Mouse (Mus musculus) liver, embryonic 11.5 days (tissue): ENCODE measurements around the gene Nr4a1. TPM values are rescaled to one million over a fixed set of nuclear protein-coding genes. Genes with fewer than 3 reads are reported as not detected.

Source experiments
- ATAC-seq: fragments of 200-750 bp; cut with Nextera tagmentation; replicated peaks from 2 replicates; pipeline ENCODE4 v1.8.0; 2017; ENCODE audit warnings: moderate number of reproducible peaks, mild to moderate bottlenecking, moderate TSS enrichment, moderate library complexity; ENCODE audit not compliant: low FRiP score
- DNase-seq: peaks from one replicate; pipeline ENCODE4 v3.0.0-alpha.2; 2017; ENCODE audit warnings: low spot score
- H3K27ac ChIP-seq: fragments of 300-500 bp; sonication (generic); 2 replicates; pipeline ENCODE4 v1.5.1; 2014; ENCODE audit warnings: mild to moderate bottlenecking, low read depth, low read length, control low read depth
- H3K27me3 ChIP-seq: fragments of 300-500 bp; sonication (generic); replicated peaks from 2 replicates; pipeline ENCODE4 v1.6.1; 2014; ENCODE audit warnings: low read length, mixed read lengths; ENCODE audit not compliant: control insufficient read depth, insufficient read depth
- H3K36me3 ChIP-seq: fragments of 300-500 bp; sonication (generic); 2 replicates; pipeline ENCODE4 v1.6.1; 2014; ENCODE audit warnings: mild to moderate bottlenecking, low read length, moderate library complexity, mixed read lengths; ENCODE audit not compliant: control insufficient read depth, insufficient read depth
- H3K4me1 ChIP-seq: fragments of 300-500 bp; sonication (generic); replicated peaks from 2 replicates; pipeline ENCODE4 v1.6.1; 2014; ENCODE audit warnings: low read length, mixed read lengths; ENCODE audit not compliant: control insufficient read depth, insufficient read depth
- H3K4me2 ChIP-seq: fragments of 300-500 bp; sonication (generic); 2 replicates; pipeline ENCODE4 v1.6.1; 2014; ENCODE audit warnings: mild to moderate bottlenecking, control low read depth, moderate library complexity
- H3K4me3 ChIP-seq: fragments of 300-500 bp; sonication (generic); 2 replicates; pipeline ENCODE4 v1.5.1; 2014; ENCODE audit warnings: low read depth, low read length, control low read depth
- H3K9ac ChIP-seq: fragments of 300-500 bp; sonication (generic); 2 replicates; pipeline ENCODE4 v1.6.1; 2014; ENCODE audit warnings: low read depth, low read length, control low read depth
- H3K9me3 ChIP-seq: fragments of 300-500 bp; sonication (generic); 2 replicates; pipeline ENCODE4 v1.6.1; 2016; ENCODE audit warnings: low read length, inconsistent platforms, mixed read lengths; ENCODE audit not compliant: control insufficient read depth
- WGBS: fragments of 180-500 bp; shearing (Covaris S2); extraction: QIAGEN DNeasy Blood & Tissue Kit; methylation state at CpG from one replicate; pipeline ENCODE4 v1.1.7; 2014; 5-methylcytosine and 5-hydroxymethylcytosine counted together
- polyA plus RNA-seq: library from polyadenylated mRNA; unstranded; fragments of >200 nt; fragmentation: Nextera tagmentation; extraction: Ambion mirVana; gene quantifications from 2 replicates; pipeline ENCODE4 v1.2.1, GENCODE M21; 2014

The Nr4a1 gene
- polyA plus RNA-seq, 1 experiment from 2014 or later, result 2.4 TPM

DNA sequence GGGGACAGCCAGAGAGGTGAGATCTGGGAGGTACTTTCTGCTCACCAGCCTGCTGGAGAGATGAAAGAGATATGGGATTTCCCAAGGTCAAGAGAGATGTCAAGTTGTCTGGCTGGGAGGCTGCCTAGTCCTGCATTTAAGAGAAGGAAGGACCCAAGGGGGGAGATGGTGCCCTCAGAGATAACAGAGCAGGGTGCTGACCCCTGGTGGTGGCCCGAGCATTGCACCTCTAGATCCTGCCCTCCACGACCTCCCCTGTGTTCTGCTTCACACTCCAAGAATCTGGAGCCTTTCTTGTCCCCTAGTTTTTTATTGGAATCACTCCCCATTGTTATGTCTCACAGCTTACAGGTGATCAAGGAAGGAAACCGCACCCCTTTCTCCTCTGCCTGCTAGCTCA lies 17.2 kb upstream of the Nr4a1 start:
- Histone ChIP-seq H3K9me3 (no peaks in the 10 kb centered on the region), H3K27ac (no peak overlapping the region), H3K4me2 (no peak overlapping the region), H3K9ac (no peak overlapping the region), H3K4me1 (peaks cover 12% of the 10 kb centered on the region), H3K4me3 (no peak overlapping the region), H3K27me3 (peaks cover 8% of the 10 kb centered on the region; the same call in 1 of the 2 replicates), H3K36me3 (no peaks in the 10 kb centered on the region)
- WGBS, result 9% methylated on average over 3 of the region's 3 CpGs
- DNase-seq (no peak), ATAC-seq (no peak)

GRCm38 (mm10) chr15:101238885-101239511 lies 15.1 kb upstream of the Nr4a1 start:
- Histone ChIP-seq H3K4me1 (peaks cover 11% of the 10 kb centered on the region), H3K27me3 (peaks cover 8% of the 10 kb centered on the region; the same call in 1 of the 2 replicates), H3K4me3 (peak overlapping the region; percentile 19; the same call in 1 of the 2 replicates), H3K4me2 (peak overlapping the region; percentile 49), H3K27ac (no peak overlapping the region), H3K9me3 (no peaks in the 10 kb centered on the region), H3K36me3 (no peaks in the 10 kb centered on the region), H3K9ac (no peak overlapping the region)
- ATAC-seq, result no peak
- 9% methylated on average over 28 of the region's 28 CpGs for WGBS
- DNase-seq, result no peak

GRCm38 (mm10) chr15:101239821-101240220 lies 14.2 kb upstream of the Nr4a1 start:
- Histone ChIP-seq H3K36me3 (no peaks in the 10 kb centered on the region), H3K27me3 (peaks cover 8% of the 10 kb centered on the region; the same call in 1 of the 2 replicates), H3K4me2 (no peak overlapping the region), H3K9me3 (no peaks in the 10 kb centered on the region), H3K27ac (no peak overlapping the region), H3K4me3 (no peak overlapping the region), H3K4me1 (peaks cover 11% of the 10 kb centered on the region), H3K9ac (no peak overlapping the region)
- WGBS, result 71% methylated on average over 8 of the region's 8 CpGs
- DNase-seq, result no peak
- ATAC-seq, result no peak

GRCm38 (mm10) chr15:101240799-101241204 lies 13.3 kb upstream of the Nr4a1 start:
- Histone ChIP-seq H3K4me1 (peaks cover 12% of the 10 kb centered on the region), H3K9me3 (no peaks in the 10 kb centered on the region), H3K27ac (no peak overlapping the region), H3K4me2 (peak overlapping the region; percentile 57), H3K9ac (no peak overlapping the region), H3K36me3 (no peaks in the 10 kb centered on the region), H3K4me3 (peak overlapping the region; percentile 21; the same call in 1 of the 2 replicates), H3K27me3 (peaks cover 8% of the 10 kb centered on the region; the same call in 1 of the 2 replicates)
- ATAC-seq, result peak; percentile 67
- 8% methylated on average over 10 of the region's 10 CpGs for WGBS
- peak; percentile 68 for DNase-seq

GRCm38 (mm10) chr15:101241236-101241635 lies 12.8 kb upstream of the Nr4a1 start:
- peaks cover 8% of the 10 kb centered on the region; the same call in 1 of the 2 replicates for H3K27me3 ChIP-seq
- 42% methylated on average over 9 of the region's 9 CpGs for WGBS
- H3K4me3 ChIP-seq, result peak overlapping the region; percentile 21; the same call in 1 of the 2 replicates
- no peaks in the 10 kb centered on the region for H3K9me3 ChIP-seq
- no peak overlapping the region for H3K9ac ChIP-seq
- DNase-seq, result no peak
- ATAC-seq, result no peak
- H3K4me2 ChIP-seq, result peak overlapping the region; percentile 57
- no peak overlapping the region for H3K27ac ChIP-seq
- peaks cover 15% of the 10 kb centered on the region for H3K4me1 ChIP-seq
- H3K36me3 ChIP-seq, result no peaks in the 10 kb centered on the region

DNA sequence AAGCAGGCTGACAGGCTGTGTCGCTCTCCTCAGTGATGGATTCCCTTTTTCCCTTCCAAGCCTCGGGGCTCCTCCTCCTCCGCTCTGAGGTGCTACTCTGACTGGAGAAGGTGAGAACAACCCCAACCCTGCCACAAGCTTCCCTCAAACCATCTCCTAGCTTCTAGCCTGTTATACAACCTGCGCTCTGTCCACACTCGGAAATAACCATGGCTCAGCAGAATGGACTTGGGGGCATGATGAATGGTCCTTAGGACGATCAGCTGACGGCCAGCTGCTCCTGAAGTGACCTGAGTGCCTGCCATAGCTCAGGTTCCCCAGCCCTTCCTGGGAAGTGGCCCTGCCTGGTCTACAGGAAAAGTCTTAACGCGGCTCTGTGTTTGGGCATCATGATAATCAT lies 12.2 kb upstream of the Nr4a1 start:
- no peak for ATAC-seq
- WGBS, result 60% methylated on average over 9 of the region's 9 CpGs
- no peaks in the 10 kb centered on the region for H3K36me3 ChIP-seq
- H3K4me3 ChIP-seq, result no peak overlapping the region
- H3K27ac ChIP-seq, result no peak overlapping the region
- H3K9ac ChIP-seq, result no peak overlapping the region
- H3K27me3 ChIP-seq, result peaks cover 8% of the 10 kb centered on the region; the same call in 1 of the 2 replicates
- H3K4me2 ChIP-seq, result no peak overlapping the region
- H3K4me1 ChIP-seq, result peaks cover 19% of the 10 kb centered on the region
- no peak for DNase-seq
- H3K9me3 ChIP-seq, result no peaks in the 10 kb centered on the region

GRCm38 (mm10) chr15:101242645-101243044 lies 11.4 kb upstream of the Nr4a1 start:
- Histone ChIP-seq H3K27me3 (peaks cover 8% of the 10 kb centered on the region; the same call in 1 of the 2 replicates), H3K4me1 (peaks cover 23% of the 10 kb centered on the region), H3K27ac (no peak overlapping the region), H3K4me3 (no peak overlapping the region), H3K36me3 (no peaks in the 10 kb centered on the region), H3K4me2 (no peak overlapping the region), H3K9me3 (no peaks in the 10 kb centered on the region), H3K9ac (no peak overlapping the region)
- 33% methylated on average over 8 of the region's 8 CpGs for WGBS
- ATAC-seq (no peak), DNase-seq (no peak)

DNA sequence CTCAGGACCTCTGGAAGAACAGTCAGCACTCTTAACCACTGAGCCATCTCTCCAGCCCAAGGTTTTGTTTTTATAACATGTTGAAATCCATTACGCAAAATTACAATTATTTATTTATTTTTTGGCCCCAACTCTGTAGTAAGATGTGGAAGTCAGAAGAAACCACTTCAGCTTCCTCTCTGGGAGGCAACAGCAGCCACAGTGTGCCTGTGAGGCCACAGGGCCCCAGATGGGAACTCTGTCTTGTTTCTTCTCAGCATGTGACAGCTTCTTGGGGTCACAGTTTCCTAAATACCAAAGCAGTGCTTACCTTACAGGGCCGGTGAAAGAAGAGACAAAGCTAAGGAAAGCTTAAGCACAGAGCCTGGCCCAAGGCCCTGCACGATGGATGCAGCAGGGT lies 10.1 kb upstream of the Nr4a1 start:
- 54% methylated on average over 3 of the region's 3 CpGs for WGBS
- Histone ChIP-seq H3K27ac (no peak overlapping the region), H3K4me2 (no peak overlapping the region), H3K9me3 (no peaks in the 10 kb centered on the region), H3K4me1 (peaks cover 30% of the 10 kb centered on the region), H3K9ac (no peak overlapping the region), H3K27me3 (peaks cover 3% of the 10 kb centered on the region; the same call in 1 of the 2 replicates), H3K36me3 (no peaks in the 10 kb centered on the region), H3K4me3 (no peak overlapping the region)
- ATAC-seq, result no peak
- DNase-seq, result no peak
